Mouse (Mus musculus): ENCODE results near the gene Gm13287. TPM values are rescaled to one million over a fixed set of nuclear protein-coding genes. Genes with fewer than 3 reads are reported as not detected.
"Not testable (repeated sequence)": the region's sequence is repeated elsewhere in the genome, so short reads cannot be mapped to it uniquely, and the experiment has no call there.

Gene Gm13287
- polyA plus RNA-seq, 1 experiment from 2014 or later = not detected

- not testable (repeated sequence) for H3K36me3 ChIP-seq (ENCODE audit: inconsistent target); H3K79me2 ChIP-seq (ENCODE audit: inconsistent target)
Observed at GRCm38 (mm10) chr4:88835225-88835624, 32.2 kb downstream of the Gm13287 start, which contains the start of gene Ifna5. Ifna5 (plus strand) TSS chr4:88835525.

GRCm38 (mm10) chr4:88838828-88839227 is 35.8 kb downstream of the Gm13287 start:
- no peak overlapping the region for H3K27ac ChIP-seq
- H3K36me3 ChIP-seq (ENCODE audit: inconsistent target) = no peaks in the 10 kb centered on the region
- WGBS (ENCODE audit: missing documents) = 26% methylated on average over 3 of the region's 3 CpGs
- no peak overlapping the region for H3K4me3 ChIP-seq (ENCODE audit: inconsistent target)
- H3K79me2 ChIP-seq (ENCODE audit: inconsistent target) = no peaks in the 10 kb centered on the region

More at GRCm38 (mm10) chr4:88835225-88835624, 32.2 kb downstream of the Gm13287 start, which contains the start of gene Ifna5:
- H3K27ac ChIP-seq; H3K4me3 ChIP-seq (ENCODE audit: inconsistent target): not testable (repeated sequence)
- 71% methylated on average over 1 of the region's 1 CpGs for WGBS (ENCODE audit: missing documents)

- WGBS (ENCODE audit: missing documents) = 19% methylated on average over 3 of the region's 3 CpGs
Observed at GRCm38 (mm10) chr4:88840058-88840457, 37.0 kb downstream of the Gm13287 start.

GRCm38 (mm10) chr4:88841438-88841911 is 38.4 kb downstream of the Gm13287 start, which contains the start of gene Ifna4:
Ifna4 (plus strand) TSS chr4:88841861.
- H3K36me3 ChIP-seq (ENCODE audit: inconsistent target) = no peaks in the 10 kb centered on the region
- 83% methylated on average over 2 of the region's 2 CpGs for WGBS (ENCODE audit: missing documents)
- H3K4me3 ChIP-seq (ENCODE audit: inconsistent target) = no peak within 1 kb of the TSS
- H3K79me2 ChIP-seq (ENCODE audit: inconsistent target) = no peaks in the 10 kb centered on the region
- H3K27ac ChIP-seq = no peak within 1 kb of the TSS

More at GRCm38 (mm10) chr4:88840058-88840457, 37.0 kb downstream of the Gm13287 start:
- no peaks in the 10 kb centered on the region for H3K36me3 ChIP-seq (ENCODE audit: inconsistent target)
- no peaks in the 10 kb centered on the region for H3K79me2 ChIP-seq (ENCODE audit: inconsistent target)
- H3K4me3 ChIP-seq (ENCODE audit: inconsistent target) = no peak overlapping the region
- H3K27ac ChIP-seq = no peak overlapping the region

GRCm38 (mm10) chr4:88845334-88845733 is 42.3 kb downstream of the Gm13287 start:
- WGBS (ENCODE audit: missing documents) = 44% methylated on average over 2 of the region's 2 CpGs
- Histone ChIP-seq H3K79me2 (ENCODE audit: inconsistent target) (no peaks in the 10 kb centered on the region), H3K36me3 (ENCODE audit: inconsistent target) (no peaks in the 10 kb centered on the region), H3K27ac (no peak overlapping the region), H3K4me3 (ENCODE audit: inconsistent target) (no peak overlapping the region)

GRCm38 (mm10) chr4:88849698-88850097 is 46.6 kb downstream of the Gm13287 start, which contains the start of gene Ifna1:
Ifna1 (plus strand) TSS chr4:88850087.
- no peak within 1 kb of the TSS for H3K27ac ChIP-seq
- no peak within 1 kb of the TSS for H3K4me3 ChIP-seq (ENCODE audit: inconsistent target)
- WGBS (ENCODE audit: missing documents) = 8% methylated on average over 1 of the region's 1 CpGs
- no peaks in the 10 kb centered on the region for H3K79me2 ChIP-seq (ENCODE audit: inconsistent target)
- no peaks in the 10 kb centered on the region for H3K36me3 ChIP-seq (ENCODE audit: inconsistent target)

GRCm38 (mm10) chr4:88851026-88851763 is 48.1 kb downstream of the Gm13287 start:
- no peaks in the 10 kb centered on the region for H3K36me3 ChIP-seq (ENCODE audit: inconsistent target)
- no peak overlapping the region for H3K4me3 ChIP-seq (ENCODE audit: inconsistent target)
- 82% methylated on average over 4 of the region's 4 CpGs for WGBS (ENCODE audit: missing documents)
- no peak overlapping the region for H3K27ac ChIP-seq
- H3K79me2 ChIP-seq (ENCODE audit: inconsistent target) = no peaks in the 10 kb centered on the region

Other genes starting within 250 kb of the Gm13287 start
- not detected in 3 replicates for gene Ifna15, start 245.0 kb upstream of the Gm13287 start, polyA plus RNA-seq (2018)
- not detected in 3 replicates for gene Ifna14, start 231.5 kb upstream of the Gm13287 start, polyA plus RNA-seq (2018)
- not detected in 3 replicates for gene Ifna9, start 210.9 kb upstream of the Gm13287 start, polyA plus RNA-seq (2018)
- gene Ifna12, start 199.9 kb upstream of the Gm13287 start, polyA plus RNA-seq (2018) = not detected in 3 replicates
- not detected in 3 replicates for gene C87499, start 168.8 kb upstream of the Gm13287 start, polyA plus RNA-seq (2018)
- gene Ifna13, start 158.8 kb upstream of the Gm13287 start, polyA plus RNA-seq (2018) = not detected in 3 replicates
- not detected in 3 replicates for gene Ifna16, start 126.3 kb upstream of the Gm13287 start, polyA plus RNA-seq (2018)
- gene Ifna2, start 119.3 kb upstream of the Gm13287 start, polyA plus RNA-seq (2018) = not detected in 3 replicates
- gene Ifnab, start 111.9 kb upstream of the Gm13287 start, polyA plus RNA-seq (2018) = not detected in 3 replicates
- 0.47 TPM in 1 of 3 replicates, not detected in the others for gene Gm26566, start 81.4 kb upstream of the Gm13287 start, polyA plus RNA-seq (2018)
- 50.3 to 101 TPM (median 75.4 TPM) in 3 replicates for gene Klhl9, start 80.8 kb upstream of the Gm13287 start, polyA plus RNA-seq (2018)
- not detected in 3 replicates for gene Gm13271, start 48.4 kb upstream of the Gm13287 start, polyA plus RNA-seq (2018)
- not detected in 3 replicates for gene Gm13283, start 43.1 kb upstream of the Gm13287 start, polyA plus RNA-seq (2018)
- not detected in 3 replicates for gene Gm13290, start 29.4 kb upstream of the Gm13287 start, polyA plus RNA-seq (2018)
- gene Gm13289, start 26.3 kb upstream of the Gm13287 start, polyA plus RNA-seq (2018) = not detected in 3 replicates
- not detected in 3 replicates for gene Gm13272, start 23.4 kb upstream of the Gm13287 start, polyA plus RNA-seq (2018)
- gene Ifnz, start 21.1 kb upstream of the Gm13287 start, polyA plus RNA-seq (2018) = not detected in 3 replicates
- gene Gm13276, start 17.5 kb upstream of the Gm13287 start, polyA plus RNA-seq (2018) = not detected in 3 replicates
- gene Gm13277, start 14.6 kb upstream of the Gm13287 start, polyA plus RNA-seq (2018) = not detected in 3 replicates
- gene Gm13278, start 11.7 kb upstream of the Gm13287 start, polyA plus RNA-seq (2018) = not detected in 3 replicates
- not detected in 3 replicates for gene Gm13275, start 8.8 kb upstream of the Gm13287 start, polyA plus RNA-seq (2018)
- not detected in 3 replicates for gene Gm13279, start 5.9 kb upstream of the Gm13287 start, polyA plus RNA-seq (2018)
- gene Gm13285, start 3.6 kb upstream of the Gm13287 start, polyA plus RNA-seq (2018) = not detected in 3 replicates
- gene Gm13288, start 2.3 kb downstream of the Gm13287 start, polyA plus RNA-seq (2018) = not detected in 3 replicates
- gene Ifna7, start 13.0 kb downstream of the Gm13287 start, polyA plus RNA-seq (2018) = not detected in 3 replicates
- gene Ifna11, start 16.7 kb downstream of the Gm13287 start, polyA plus RNA-seq (2018) = not detected in 3 replicates
- gene Ifna6, start 24.2 kb downstream of the Gm13287 start, polyA plus RNA-seq (2018) = not detected in 3 replicates
- not detected in 3 replicates for gene Ifna5, start 32.3 kb downstream of the Gm13287 start, polyA plus RNA-seq (2018)
- gene Ifna4, start 38.6 kb downstream of the Gm13287 start, polyA plus RNA-seq (2018) = not detected in 3 replicates
- gene Ifna1, start 46.8 kb downstream of the Gm13287 start, polyA plus RNA-seq (2018) = not detected in 3 replicates
- gene Ifne, start 76.9 kb downstream of the Gm13287 start, polyA plus RNA-seq (2018) = not detected in 3 replicates